Mouse (Mus musculus) heart, adult 2 months (tissue): ENCODE measurements at regions not wholly inside any gene's neighbourhood (a gene's known extent, or its start where the extent isn't known, plus 50 kb on each side); places are given as distances from the start of the nearest gene placed in this dataset.

Experiments
- CTCF ChIP-seq: fragments of 200-600 bp; IDR thresholded peaks from 2 replicates; pipeline ENCODE4 v1.8.1; 2022; ENCODE audit warnings: antibody characterized with exemption, mild to moderate bottlenecking, moderate library complexity
- EP300 ChIP-seq: fragments of 200-500 bp; IDR thresholded peaks from 2 replicates; pipeline ENCODE4 v1.6.1; 2011; ENCODE audit warnings: low read depth, low read length, control low read depth; ENCODE audit not compliant: insufficient read depth

- TF ChIP-seq CTCF (no peak), EP300 (no peak)
These were observed 194.1 kb upstream of the Arhgap24 start for GRCm38 (mm10) chr5:102287131-102287530.
